Comparison of ENCODE assay signal across 8 mouse cellular contexts in the genomic region with DNA sequence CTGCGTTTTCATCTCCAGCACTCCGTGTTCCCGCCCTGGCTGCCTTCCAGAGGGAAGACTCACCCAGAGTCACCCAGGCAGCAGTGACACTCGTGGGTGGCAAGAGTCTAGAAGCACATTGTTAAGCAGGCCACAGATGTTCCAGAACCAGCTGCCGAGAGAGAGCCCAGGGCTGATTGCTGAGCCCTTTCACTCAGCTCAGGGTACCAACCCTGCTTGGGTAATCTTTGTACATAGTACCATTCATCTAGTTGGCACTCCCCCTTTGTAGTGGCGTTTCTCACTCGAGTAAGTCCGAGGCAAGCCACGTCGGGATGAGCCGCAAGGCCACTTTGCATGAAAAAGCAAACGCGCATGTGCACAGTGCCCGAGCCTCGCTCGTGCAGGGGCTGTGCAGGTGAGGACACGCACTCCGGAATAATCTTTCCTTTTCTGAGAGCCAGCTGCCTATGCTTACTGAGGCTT.
DNase-seq lines count a peak whose midpoint lies in the region; ATAC-seq and TF ChIP-seq lines count a peak whose summit lies in the region.

No protein-coding gene starts in this region.

- no peaks in the 10 kb centered on the region for H3K9me3 ChIP-seq in heart, embryonic 12.5 days (replicated peaks)
- H3K9me3 ChIP-seq in hindbrain, embryonic 14.5 days (ENCODE audit: control insufficient read depth, low read length): no peaks in the 10 kb centered on the region
- no peaks in the 10 kb centered on the region for H3K9me3 ChIP-seq in limb, embryonic 12.5 days
- H3K9me3 ChIP-seq in midbrain, postnatal 0 days (ENCODE audit: low read length): no peaks in the 10 kb centered on the region

- no peak overlapping the region for H3K27ac ChIP-seq in heart, embryonic 12.5 days (ENCODE audit: poor library complexity, severe bottlenecking)
- H3K27ac ChIP-seq in hindbrain, embryonic 14.5 days: no peak overlapping the region
- H3K27ac ChIP-seq in limb, embryonic 12.5 days: no peak overlapping the region
- no peak overlapping the region for H3K27ac ChIP-seq in midbrain, postnatal 0 days (ENCODE audit: low read depth, low read length)

- ATAC-seq in heart, embryonic 12.5 days (ENCODE audit: insufficient number of reproducible peaks, low FRiP score): no peak
- peak; percentile 75; the same call in 1 of the 2 replicates for ATAC-seq in hindbrain, embryonic 14.5 days (ENCODE audit: low FRiP score)
- no peak; the same call in 1 of the 2 replicates for ATAC-seq in limb, embryonic 12.5 days (ENCODE audit: insufficient number of reproducible peaks, insufficient read depth, low FRiP score, low TSS enrichment, low read depth)
- peak; percentile 58 for ATAC-seq in midbrain, postnatal 0 days (ENCODE audit: low FRiP score)

- H3K9ac ChIP-seq in heart, embryonic 12.5 days: no peak overlapping the region
- H3K9ac ChIP-seq in hindbrain, embryonic 14.5 days: 0 out of 2 replicates have a peak overlapping the region, but pooled peaks have one; percentile 17
- no peak overlapping the region for H3K9ac ChIP-seq in limb, embryonic 12.5 days (replicated peaks)
- H3K9ac ChIP-seq in midbrain, postnatal 0 days (replicated peaks; ENCODE audit: low read length, poor library complexity, severe bottlenecking): 0 out of 2 replicates have a peak overlapping the region, but pooled peaks have one; percentile 19

- TF ChIP-seq CTCF in midbrain, postnatal 0 days (IDR thresholded peaks at IDR 0.05): no peak

- H3K4me3 ChIP-seq in heart, embryonic 12.5 days: peak overlapping the region; percentile 26
- H3K4me3 ChIP-seq in hindbrain, embryonic 14.5 days (replicated peaks; ENCODE audit: low read length): peak overlapping the region; percentile 30
- peak overlapping the region; percentile 19 for H3K4me3 ChIP-seq in limb, embryonic 12.5 days (replicated peaks)
- H3K4me3 ChIP-seq in midbrain, postnatal 0 days (ENCODE audit: low read depth, low read length): peak overlapping the region; percentile 37

- H3K4me2 ChIP-seq in heart, embryonic 12.5 days: peak overlapping the region; percentile 53
- H3K4me2 ChIP-seq in hindbrain, embryonic 14.5 days (replicated peaks): peak overlapping the region; percentile 68
- peak overlapping the region; percentile 44 for H3K4me2 ChIP-seq in limb, embryonic 12.5 days
- peak overlapping the region; percentile 62 for H3K4me2 ChIP-seq in midbrain, postnatal 0 days (ENCODE audit: low read depth, low read length, poor library complexity, severe bottlenecking)

- H3K27me3 ChIP-seq in heart, embryonic 12.5 days (replicated peaks): no peaks in the 10 kb centered on the region
- peaks cover 15% of the 10 kb centered on the region; the same call in 1 of the 2 replicates for H3K27me3 ChIP-seq in hindbrain, embryonic 14.5 days (ENCODE audit: control insufficient read depth, insufficient read depth, low read length)
- H3K27me3 ChIP-seq in limb, embryonic 12.5 days: peaks cover 2% of the 10 kb centered on the region; the same call in 1 of the 2 replicates
- no peaks in the 10 kb centered on the region for H3K27me3 ChIP-seq in midbrain, postnatal 0 days (ENCODE audit: insufficient read depth, low read length)

- H3K36me3 ChIP-seq in heart, embryonic 12.5 days: no peaks in the 10 kb centered on the region
- no peaks in the 10 kb centered on the region for H3K36me3 ChIP-seq in hindbrain, embryonic 14.5 days (replicated peaks; ENCODE audit: control insufficient read depth, insufficient read depth)
- H3K36me3 ChIP-seq in limb, embryonic 12.5 days: no peaks in the 10 kb centered on the region
- H3K36me3 ChIP-seq in midbrain, postnatal 0 days (ENCODE audit: insufficient read depth, low read length): no peaks in the 10 kb centered on the region

- intact Hi-C loops in heart, postnatal 25 days (cut with DNase I): loop anchor here (10.0 kb wide), 1 partner anchor 163 kb away; no protein-coding TSS in a partner anchor

- DNase-seq in heart, postnatal 25 days (ENCODE audit: low spot score): no peak
- DNase-seq in cerebellum, postnatal 25 days: peak; percentile 26 to 43
- peak; percentile 58 for DNase-seq in hindbrain, embryonic 14.5 days (ENCODE audit: low spot score)
- DNase-seq in midbrain, postnatal 0 days (ENCODE audit: low spot score): peak; percentile 55
- DNase-seq in spleen, postnatal 10 days (ENCODE audit: low spot score in 2 of 2): no peak
- DNase-seq in yolk sac, embryonic 10.5 days (ENCODE audit: low spot score): no peak

- H3K4me1 ChIP-seq in heart, embryonic 12.5 days (replicated peaks): peaks cover 17% of the 10 kb centered on the region
- peaks cover 23% of the 10 kb centered on the region for H3K4me1 ChIP-seq in hindbrain, embryonic 14.5 days (replicated peaks; ENCODE audit: control insufficient read depth, insufficient read depth, low read length)
- H3K4me1 ChIP-seq in limb, embryonic 12.5 days (replicated peaks): peaks cover 22% of the 10 kb centered on the region
- no peaks in the 10 kb centered on the region for H3K4me1 ChIP-seq in midbrain, postnatal 0 days (ENCODE audit: insufficient read depth, low read length)

- 44% methylated on average over 18 of the region's 18 CpGs for WGBS in heart, embryonic 12.5 days
- WGBS in hindbrain, embryonic 14.5 days: 6% methylated on average over 18 of the region's 18 CpGs
- 56% methylated on average over 18 of the region's 18 CpGs for WGBS in limb, embryonic 12.5 days
- WGBS in midbrain, postnatal 0 days: 8% methylated on average over 18 of the region's 18 CpGs

Comparison
In these comparisons a context has a peak if more than half of its experiments do, and no peak if none do; other contexts are left out.
1. ATAC-seq: peak in hindbrain, embryonic 14.5 days (single experiment) and midbrain, postnatal 0 days (single experiment); none in heart, embryonic 12.5 days (single experiment) and limb, embryonic 12.5 days (single experiment).
2. H3K9ac ChIP-seq: peak in hindbrain, embryonic 14.5 days (single experiment) and midbrain, postnatal 0 days (single experiment); none in heart, embryonic 12.5 days (single experiment) and limb, embryonic 12.5 days (single experiment).
3. DNase-seq: peak in cerebellum, postnatal 25 days (2 of 2), hindbrain, embryonic 14.5 days (single experiment) and midbrain, postnatal 0 days (single experiment); none in heart, postnatal 25 days (single experiment), spleen, postnatal 10 days (0 of 2) and yolk sac, embryonic 10.5 days (single experiment).
4. Peak in every context shown above with its lines, with median percentiles within 50 percentile points of each other: H3K4me2 ChIP-seq and H3K4me3 ChIP-seq.